Mouse (Mus musculus): ENCODE data around the gene Alpk3.

GRCm38 (mm10) chr7:81153327-81153726, 95.9 kb downstream of the Alpk3 start:
- no peak for TF ChIP-seq POLR2A (IDR thresholded peaks at IDR 0.05; ENCODE audit: borderline replicate concordance, extremely low read depth, low read depth, low read length)
- no peak for TF ChIP-seq CTCF (IDR thresholded peaks at IDR 0.05; ENCODE audit: insufficient read depth, low read length)
